Mouse (Mus musculus): ENCODE measurements around the gene Spen. TPM values are rescaled to one million over a fixed set of nuclear protein-coding genes. Genes with fewer than 3 reads are reported as not detected.

Gene Spen
- polyA plus RNA-seq (2012; rRNA removed; ENCODE audit: low replicate concordance), result 38.0 and 39.5 TPM in 2 replicates

GRCm38 (mm10) chr4:141538408-141539212 is at the start of gene Spen:
TSS of gene Spen (minus strand) at chr4:141538597.

DNA sequence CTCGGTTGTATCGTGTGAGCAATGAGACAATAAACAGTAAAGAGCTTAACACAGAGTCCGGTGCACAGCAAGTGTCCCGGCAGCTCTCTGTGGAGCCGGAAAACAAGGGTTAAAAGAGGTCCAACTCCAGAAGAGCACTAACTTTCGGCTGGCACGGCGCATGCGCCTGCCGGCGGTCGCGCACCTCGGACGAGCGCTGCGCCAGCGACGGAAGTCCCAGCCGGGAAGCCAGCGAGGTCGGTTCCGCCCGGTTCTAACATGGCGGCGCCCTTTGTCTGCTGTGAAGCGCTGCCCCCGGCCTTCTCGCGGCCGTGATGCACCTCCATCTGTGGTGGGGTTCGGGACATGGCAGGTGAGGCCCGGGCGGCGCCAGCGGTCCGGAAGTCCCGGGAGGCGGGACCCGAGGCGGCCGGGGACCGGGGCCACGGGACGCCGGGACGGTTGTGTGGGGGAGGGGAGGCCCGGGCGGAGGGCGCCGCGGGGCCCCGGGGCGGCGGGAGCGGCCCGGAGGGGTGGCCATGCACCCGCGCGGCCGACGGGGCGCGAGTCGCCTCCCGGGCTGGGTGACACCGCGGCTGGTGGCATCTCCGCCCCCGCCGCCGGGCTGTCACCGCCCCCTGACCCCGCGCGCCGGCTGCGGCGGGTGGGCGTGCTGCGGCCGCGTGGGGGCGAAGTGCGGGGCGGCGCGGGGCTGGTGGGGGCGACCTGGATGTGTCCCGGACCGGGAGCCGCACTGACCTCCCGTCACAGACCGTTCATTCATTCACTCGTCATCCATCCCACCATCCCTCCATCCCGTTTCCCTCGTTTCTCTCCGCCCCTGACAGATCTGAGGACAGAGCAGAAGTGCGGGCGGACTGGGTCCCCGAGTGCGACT is 93.7 kb downstream of the Spen start, which contains the start of gene Zbtb17:
Gene Zbtb17 (plus strand): TSS at position 204 of the 877 bp plus-strand sequence.

GRCm38 (mm10) chr4:141435974-141436373 is 102.4 kb downstream of the Spen start, which contains the start of gene Srarp:
TSS of gene Srarp (minus strand) at chr4:141436105.

GRCm38 (mm10) chr4:141420192-141420829 is 118.1 kb downstream of the Spen start, which contains the start of gene Hspb7:
TSS of gene Hspb7 (plus strand) at chr4:141420779.

Other genes starting within 250 kb of the Spen start
- gene Epha2, start 237.4 kb downstream of the Spen start, polyA plus RNA-seq (2012; rRNA removed; ENCODE audit: low replicate concordance), result 35.9 and 50.7 TPM in 2 replicates
- gene Fam131c, start 170.4 kb downstream of the Spen start, polyA plus RNA-seq (2012; rRNA removed; ENCODE audit: low replicate concordance), result 1.4 and 2.9 TPM in 2 replicates
- gene Clcnka, start 139.9 kb downstream of the Spen start, polyA plus RNA-seq (2012; rRNA removed; ENCODE audit: low replicate concordance), result 0.05 and 0.07 TPM in 2 replicates
- gene Clcnkb, start 122.6 kb downstream of the Spen start, polyA plus RNA-seq (2012; rRNA removed; ENCODE audit: low replicate concordance), result 0.11 TPM in 1 of 2 replicates, not detected in the other
- gene Hspb7, start 117.8 kb downstream of the Spen start, polyA plus RNA-seq (2012; rRNA removed; ENCODE audit: low replicate concordance), result 4.6 and 18.4 TPM in 2 replicates
- 0.25 TPM in 1 of 2 replicates, not detected in the other for gene Srarp, start 102.5 kb downstream of the Spen start, polyA plus RNA-seq (2012; rRNA removed; ENCODE audit: low replicate concordance)
- 34.9 and 44.9 TPM in 2 replicates for gene Zbtb17, start 93.9 kb downstream of the Spen start, polyA plus RNA-seq (2012; rRNA removed; ENCODE audit: low replicate concordance)
- 60.7 and 63.9 TPM in 2 replicates for gene Fblim1, start 67.5 kb upstream of the Spen start, polyA plus RNA-seq (2012; rRNA removed; ENCODE audit: low replicate concordance)
- gene Tmem82, start 80.0 kb upstream of the Spen start, polyA plus RNA-seq (2012; rRNA removed; ENCODE audit: low replicate concordance), result 71.4 and 121 TPM in 2 replicates
- gene Slc25a34, start 85.2 kb upstream of the Spen start, polyA plus RNA-seq (2012; rRNA removed; ENCODE audit: low replicate concordance), result 12.3 and 26.3 TPM in 2 replicates
- gene Plekhm2, start 126.3 kb upstream of the Spen start, polyA plus RNA-seq (2012; rRNA removed; ENCODE audit: low replicate concordance), result 10.2 and 11.0 TPM in 2 replicates
- gene Rsc1a1, start 147.0 kb upstream of the Spen start, polyA plus RNA-seq (2012; rRNA removed; ENCODE audit: low replicate concordance), result 9.7 and 29.7 TPM in 2 replicates
- 15.8 and 22.6 TPM in 2 replicates for gene Ddi2, start 184.8 kb upstream of the Spen start, polyA plus RNA-seq (2012; rRNA removed; ENCODE audit: low replicate concordance)
- gene Agmat, start 208.1 kb upstream of the Spen start, polyA plus RNA-seq (2012; rRNA removed; ENCODE audit: low replicate concordance), result 41.0 and 69.4 TPM in 2 replicates